Mouse (Mus musculus): ENCODE data around the gene Zbtb24. TPM values are rescaled to one million over a fixed set of nuclear protein-coding genes. Genes with fewer than 3 reads are reported as not detected.
A peak's percentile ranks its signal among the peaks of the same experiment; 100 is the strongest.
"Not testable (repeated sequence)": the region's sequence is repeated elsewhere in the genome, so short reads cannot be mapped to it uniquely, and the experiment has no call there.

Zbtb24 gene
- polyA plus RNA-seq (2015; fragmentation: Nextera tagmentation; extraction: Ambion mirVana): 19.3 and 21.6 TPM in 2 replicates

- no peaks in the 10 kb centered on the region for H3K9me3 ChIP-seq
- H3K27me3 ChIP-seq: no peaks in the 10 kb centered on the region
- H3K36me3 ChIP-seq: peaks cover 33% of the 10 kb centered on the region
- peak within 1 kb of the TSS; percentile 94 for H3K4me3 ChIP-seq
- H3K9ac ChIP-seq: peak within 1 kb of the TSS; percentile 85
- under 1% methylated on average over 49 of the region's 49 CpGs for WGBS
- H3K4me1 ChIP-seq (replicated peaks): peaks cover 39% of the 10 kb centered on the region
- peak; percentile 95 for ATAC-seq (ENCODE audit: low read depth)
- peak within 1 kb of the TSS; percentile 78 for H3K4me2 ChIP-seq
- H3K27ac ChIP-seq (replicated peaks): peak within 1 kb of the TSS; percentile 89
These were observed at the start of gene Zbtb24 for GRCm38 (mm10) chr10:41450137-41450670. Gene Zbtb24, plus strand, starts transcription at chr10:41450383.

GRCm38 (mm10) chr10:41401097-41401496 is 49.1 kb upstream of the Zbtb24 start:
- ATAC-seq (ENCODE audit: low read depth): no peak
- no peak overlapping the region for H3K27ac ChIP-seq (replicated peaks)
- no peak overlapping the region for H3K9ac ChIP-seq
- H3K4me3 ChIP-seq: no peak overlapping the region
- no peak overlapping the region for H3K4me2 ChIP-seq
- no peaks in the 10 kb centered on the region for H3K27me3 ChIP-seq
- no peaks in the 10 kb centered on the region for H3K9me3 ChIP-seq
- no peaks in the 10 kb centered on the region for H3K36me3 ChIP-seq
- 74% methylated on average over 3 of the region's 3 CpGs for WGBS
- no peaks in the 10 kb centered on the region for H3K4me1 ChIP-seq (replicated peaks)

GRCm38 (mm10) chr10:41403364-41403763 is 46.8 kb upstream of the Zbtb24 start:
- 92% methylated on average over 2 of the region's 2 CpGs for whole genome bisulfite sequencing
- Histone ChIP-seq H3K27ac (replicated peaks) (no peak overlapping the region), H3K27me3 (no peaks in the 10 kb centered on the region), H3K4me2 (no peak overlapping the region), H3K4me3 (no peak overlapping the region), H3K4me1 (replicated peaks) (no peaks in the 10 kb centered on the region), H3K36me3 (no peaks in the 10 kb centered on the region), H3K9ac (no peak overlapping the region), H3K9me3 (no peaks in the 10 kb centered on the region)
- ATAC-seq (ENCODE audit: low read depth): no peak

- no peak overlapping the region for H3K27ac ChIP-seq (replicated peaks)
- H3K27me3 ChIP-seq: no peaks in the 10 kb centered on the region
- H3K9ac ChIP-seq: no peak overlapping the region
- ATAC-seq (ENCODE audit: low read depth): no peak
- 44% methylated on average over 3 of the region's 3 CpGs for whole genome bisulfite sequencing
- no peak overlapping the region for H3K4me3 ChIP-seq
- no peak overlapping the region for H3K4me2 ChIP-seq
- no peaks in the 10 kb centered on the region for H3K36me3 ChIP-seq
- no peaks in the 10 kb centered on the region for H3K4me1 ChIP-seq (replicated peaks)
- H3K9me3 ChIP-seq: no peaks in the 10 kb centered on the region
These were observed 46.1 kb upstream of the Zbtb24 start for GRCm38 (mm10) chr10:41403893-41404612.

- not testable (repeated sequence) for H3K36me3 ChIP-seq; H3K9ac ChIP-seq; H3K4me3 ChIP-seq; ATAC-seq (ENCODE audit: low read depth); H3K4me2 ChIP-seq; H3K27ac ChIP-seq (replicated peaks); H3K4me1 ChIP-seq (replicated peaks); H3K27me3 ChIP-seq
- peaks cover 11% of the 10 kb centered on the region; the same call in 1 of the 2 replicates for H3K9me3 ChIP-seq
- 84% methylated on average over 4 of the region's 4 CpGs for WGBS
These were observed 40.0 kb upstream of the Zbtb24 start for GRCm38 (mm10) chr10:41410176-41410575.

- not testable (repeated sequence) for H3K4me1 ChIP-seq (replicated peaks); H3K4me2 ChIP-seq; ATAC-seq (ENCODE audit: low read depth); H3K9ac ChIP-seq; H3K36me3 ChIP-seq; H3K27me3 ChIP-seq; H3K4me3 ChIP-seq; H3K27ac ChIP-seq (replicated peaks)
- WGBS: 92% methylated on average over 1 of the region's 1 CpGs
- peaks cover 17% of the 10 kb centered on the region; the same call in 1 of the 2 replicates for H3K9me3 ChIP-seq
These were observed 39.4 kb upstream of the Zbtb24 start for GRCm38 (mm10) chr10:41410821-41411220.

GRCm38 (mm10) chr10:41413471-41413870 is 36.7 kb upstream of the Zbtb24 start:
- H3K4me3 ChIP-seq; H3K4me2 ChIP-seq; H3K36me3 ChIP-seq; ATAC-seq (ENCODE audit: low read depth); H3K4me1 ChIP-seq (replicated peaks); H3K27me3 ChIP-seq; H3K27ac ChIP-seq (replicated peaks); H3K9ac ChIP-seq: not testable (repeated sequence)
- peaks cover 23% of the 10 kb centered on the region; the same call in 1 of the 2 replicates for H3K9me3 ChIP-seq
- 93% methylated on average over 1 of the region's 1 CpGs for WGBS

- H3K27ac ChIP-seq (replicated peaks): not testable (repeated sequence)
- 93% methylated on average over 2 of the region's 2 CpGs for WGBS
These were observed 34.8 kb upstream of the Zbtb24 start for GRCm38 (mm10) chr10:41415368-41415767.

GRCm38 (mm10) chr10:41420496-41421200 is 29.5 kb upstream of the Zbtb24 start:
- H3K27me3 ChIP-seq: no peaks in the 10 kb centered on the region
- no peak overlapping the region for H3K4me2 ChIP-seq
- no peaks in the 10 kb centered on the region for H3K4me1 ChIP-seq (replicated peaks)
- 0 out of 2 replicates have a peak, but pooled peaks cover 7% of the 10 kb centered on the region for H3K9me3 ChIP-seq
- no peak overlapping the region for H3K27ac ChIP-seq (replicated peaks)
- ATAC-seq (ENCODE audit: low read depth): no peak
- WGBS: 77% methylated on average over 9 of the region's 9 CpGs
- H3K4me3 ChIP-seq: no peak overlapping the region
- H3K36me3 ChIP-seq: no peaks in the 10 kb centered on the region
- no peak overlapping the region for H3K9ac ChIP-seq

More at GRCm38 (mm10) chr10:41415368-41415767, 34.8 kb upstream of the Zbtb24 start:
- H3K4me3 ChIP-seq; ATAC-seq (ENCODE audit: low read depth); H3K9ac ChIP-seq; H3K4me1 ChIP-seq (replicated peaks); H3K27me3 ChIP-seq; H3K4me2 ChIP-seq; H3K36me3 ChIP-seq: not testable (repeated sequence)
- 0 out of 2 replicates have a peak, but pooled peaks cover 15% of the 10 kb centered on the region for H3K9me3 ChIP-seq

GRCm38 (mm10) chr10:41423681-41424080 is 26.5 kb upstream of the Zbtb24 start:
- H3K27ac ChIP-seq (replicated peaks): no peak overlapping the region
- H3K9me3 ChIP-seq: no peaks in the 10 kb centered on the region
- H3K36me3 ChIP-seq: no peaks in the 10 kb centered on the region
- no peak overlapping the region for H3K4me3 ChIP-seq
- WGBS: 83% methylated on average over 2 of the region's 2 CpGs
- no peaks in the 10 kb centered on the region for H3K27me3 ChIP-seq
- no peak for ATAC-seq (ENCODE audit: low read depth)
- H3K4me2 ChIP-seq: no peak overlapping the region
- H3K4me1 ChIP-seq (replicated peaks): no peaks in the 10 kb centered on the region
- H3K9ac ChIP-seq: no peak overlapping the region

- Histone ChIP-seq H3K27me3 (no peaks in the 10 kb centered on the region), H3K9me3 (no peaks in the 10 kb centered on the region), H3K4me3 (no peak overlapping the region), H3K36me3 (no peaks in the 10 kb centered on the region), H3K4me1 (replicated peaks) (no peaks in the 10 kb centered on the region), H3K27ac (replicated peaks) (no peak overlapping the region), H3K4me2 (no peak overlapping the region), H3K9ac (no peak overlapping the region)
- WGBS: 47% methylated on average over 6 of the region's 6 CpGs
- no peak for ATAC-seq (ENCODE audit: low read depth)
These were observed 23.8 kb upstream of the Zbtb24 start for GRCm38 (mm10) chr10:41426368-41426767.

- ATAC-seq (ENCODE audit: low read depth): no peak
- Histone ChIP-seq H3K9ac (no peak overlapping the region), H3K27ac (replicated peaks) (no peak overlapping the region), H3K4me3 (no peak overlapping the region), H3K9me3 (no peaks in the 10 kb centered on the region), H3K4me2 (no peak overlapping the region), H3K27me3 (peaks cover 7% of the 10 kb centered on the region), H3K36me3 (no peaks in the 10 kb centered on the region), H3K4me1 (replicated peaks) (no peaks in the 10 kb centered on the region)
- 26% methylated on average over 4 of the region's 4 CpGs for WGBS
These were observed 15.6 kb upstream of the Zbtb24 start for GRCm38 (mm10) chr10:41434624-41435023.
